Mouse (Mus musculus) liver (tissue): ENCODE results near the gene Hist1h2bf.
A peak's percentile ranks its signal among the peaks of the same experiment; 100 is the strongest.
"Not testable (repeated sequence)": the region's sequence is repeated elsewhere in the genome, so short reads cannot be mapped to it uniquely, and the experiment has no call there.

Experiments
- DNase-seq: peaks from one replicate; pipeline ENCODE4 v3.0.0-alpha.2; 2020; ENCODE audit warnings: mixed read lengths

Gene Hist1h2bf

GRCm38 (mm10) chr13:23542225-23542980, 31.6 kb downstream of the Hist1h2bf start:
- DNase-seq = not testable (repeated sequence)

GRCm38 (mm10) chr13:23541497-23541896, 32.5 kb downstream of the Hist1h2bf start:
- no peak for DNase-seq

- not testable (repeated sequence) for DNase-seq
These were observed 34.2 kb downstream of the Hist1h2bf start for GRCm38 (mm10) chr13:23539821-23540220.

DNA sequence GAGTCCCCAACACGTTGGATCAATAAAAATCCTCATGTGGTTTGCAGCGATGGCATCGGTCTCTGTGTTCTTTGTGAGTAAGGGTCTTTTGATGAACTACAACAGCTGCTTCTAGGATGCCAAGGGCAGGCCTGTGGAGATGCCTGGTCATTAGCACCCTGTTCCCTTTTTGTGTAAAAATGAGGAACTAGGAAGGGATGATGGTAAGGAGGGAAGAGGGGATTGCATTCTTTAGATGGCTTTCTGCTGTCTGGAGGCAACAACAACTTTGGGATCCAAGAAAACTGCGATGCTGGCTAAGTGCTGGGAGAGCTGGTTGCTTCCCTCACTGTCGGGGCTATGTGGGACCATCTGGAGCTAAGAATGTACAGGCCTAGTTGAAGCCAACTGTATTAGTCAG, 35.7 kb downstream of the Hist1h2bf start:
- DNase-seq = no peak

GRCm38 (mm10) chr13:23537006-23537710, 36.8 kb downstream of the Hist1h2bf start:
- DNase-seq = no peak

- no peak for DNase-seq
These were observed 37.7 kb downstream of the Hist1h2bf start for GRCm38 (mm10) chr13:23536076-23536822.

DNA sequence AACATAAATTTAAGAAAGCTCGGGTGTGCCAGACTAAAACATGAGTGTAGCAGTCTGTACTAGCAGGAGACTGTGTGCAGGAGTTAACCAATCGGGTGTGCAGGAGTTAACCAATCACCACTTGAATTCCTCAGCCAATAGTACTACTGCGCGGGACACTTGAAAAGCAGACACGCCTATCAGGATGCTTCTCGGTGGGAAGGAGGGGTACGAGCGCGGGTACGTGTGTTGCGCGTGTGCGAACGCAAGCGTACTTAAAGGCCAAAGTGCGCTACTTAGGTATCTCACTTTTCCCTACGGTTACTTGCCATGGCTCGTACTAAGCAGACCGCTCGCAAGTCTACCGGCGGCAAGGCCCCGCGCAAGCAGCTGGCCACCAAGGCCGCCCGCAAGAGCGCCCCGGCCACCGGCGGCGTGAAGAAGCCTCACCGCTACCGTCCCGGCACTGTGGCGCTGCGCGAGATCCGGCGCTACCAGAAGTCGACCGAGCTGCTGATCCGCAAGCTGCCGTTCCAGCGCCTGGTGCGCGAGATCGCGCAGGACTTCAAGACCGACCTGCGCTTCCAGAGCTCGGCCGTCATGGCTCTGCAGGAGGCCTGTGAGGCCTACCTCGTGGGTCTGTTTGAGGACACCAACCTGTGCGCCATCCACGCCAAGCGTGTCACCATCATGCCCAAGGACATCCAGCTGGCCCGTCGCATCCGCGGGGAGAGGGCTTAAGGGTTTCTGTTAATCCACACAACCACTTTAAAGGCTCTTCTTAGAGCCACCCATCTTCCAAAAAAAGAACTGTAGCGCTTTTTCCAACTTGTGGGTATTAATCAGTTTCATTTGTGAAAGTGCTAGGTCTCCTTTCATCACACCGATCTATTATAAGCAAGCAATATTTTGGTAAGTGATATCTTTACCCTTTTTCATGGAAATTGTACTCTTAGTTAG, 38.6 kb downstream of the Hist1h2bf start, which contains the start of gene Hist1h3g:
Gene Hist1h3g, plus strand, starts transcription at position 286 of the 939 bp plus-strand sequence.
- peak; percentile 93 for DNase-seq

DNA sequence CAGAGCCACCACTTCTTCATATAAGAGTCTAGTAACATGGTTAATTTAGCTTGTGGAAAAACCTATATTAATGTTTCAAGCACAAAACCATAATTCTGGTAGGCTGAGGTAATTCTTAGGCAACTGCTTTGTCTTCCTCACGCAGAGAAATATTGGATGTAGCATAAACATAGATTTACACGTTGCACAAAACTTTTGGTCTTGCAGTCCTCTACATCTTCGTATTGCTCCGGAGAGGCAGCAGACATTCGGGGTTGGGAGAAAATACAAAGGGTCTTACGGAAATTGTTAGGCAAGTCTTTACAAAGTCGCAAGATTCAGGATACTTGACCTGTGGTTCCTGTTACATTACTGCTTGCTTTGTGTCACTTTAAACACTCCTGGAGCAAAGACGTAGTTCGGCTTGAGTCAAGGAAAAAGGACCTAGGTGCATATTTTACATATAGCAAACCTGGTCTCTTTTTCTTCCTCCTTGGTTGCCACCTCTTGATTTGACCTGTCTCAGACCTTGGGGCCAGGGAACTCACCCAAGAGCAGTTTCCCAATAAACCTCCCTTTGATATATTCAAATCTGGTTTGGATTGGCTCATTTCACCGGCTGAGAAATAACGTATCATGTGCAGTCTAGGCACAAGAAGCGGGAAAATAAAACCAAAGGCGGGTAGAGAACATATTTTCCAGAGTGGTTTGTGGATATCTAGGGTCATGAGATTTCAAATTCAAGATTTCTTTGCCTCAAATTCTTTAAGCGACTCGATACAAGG, 39.4 kb downstream of the Hist1h2bf start:
- DNase-seq = peak; percentile 54

GRCm38 (mm10) chr13:23533560-23534367, 40.2 kb downstream of the Hist1h2bf start, which contains the start of gene Hist1h2af:
Gene Hist1h2af, plus strand, starts transcription at chr13:23533906.
- DNase-seq = peak; percentile 87

GRCm38 (mm10) chr13:23532262-23533075, 41.5 kb downstream of the Hist1h2bf start:
- DNase-seq = peak; percentile 53

DNA sequence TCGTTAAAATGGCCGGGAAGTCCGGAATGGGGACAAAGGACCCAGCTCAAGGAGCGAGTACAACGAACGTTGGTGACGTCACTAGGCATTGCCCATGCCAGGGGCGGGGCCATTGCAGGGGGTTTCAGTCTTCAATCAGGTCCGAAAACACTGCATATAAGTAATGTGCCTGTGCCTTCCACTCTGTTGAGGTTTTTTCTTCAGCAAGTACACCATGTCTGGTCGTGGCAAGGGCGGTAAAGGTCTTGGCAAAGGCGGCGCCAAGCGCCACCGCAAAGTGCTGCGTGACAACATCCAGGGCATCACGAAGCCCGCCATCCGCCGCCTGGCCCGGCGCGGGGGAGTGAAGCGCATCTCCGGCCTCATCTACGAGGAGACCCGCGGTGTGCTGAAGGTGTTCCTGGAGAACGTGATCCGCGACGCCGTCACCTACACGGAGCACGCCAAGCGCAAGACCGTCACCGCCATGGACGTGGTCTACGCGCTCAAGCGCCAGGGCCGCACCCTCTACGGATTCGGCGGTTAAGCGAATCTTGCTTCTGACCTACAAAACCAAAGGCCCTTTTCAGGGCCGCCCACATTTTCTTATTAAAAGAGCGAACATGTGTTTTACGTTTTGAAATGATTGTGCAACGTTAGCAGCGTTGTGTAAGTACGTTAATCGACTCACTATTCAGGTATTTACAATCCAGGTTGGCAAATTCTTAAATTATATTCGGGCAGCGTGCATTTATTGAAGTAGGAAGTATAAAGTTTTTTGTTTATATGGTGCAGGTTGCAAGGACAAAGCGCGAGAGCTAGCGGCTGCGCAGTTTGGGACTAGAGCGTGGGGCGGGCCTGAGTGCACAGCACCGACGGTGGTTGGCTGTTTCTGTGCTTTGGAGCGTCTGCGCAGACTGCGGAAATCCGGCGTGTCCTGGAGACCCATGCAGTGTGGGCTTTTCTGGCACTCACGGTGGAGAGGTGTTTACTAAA, 42.8 kb downstream of the Hist1h2bf start, which contains the start of gene Hist1h4h:
Gene Hist1h4h, plus strand, starts transcription at position 150 of the 975 bp plus-strand sequence.
- peak; percentile 96 for DNase-seq

DNA sequence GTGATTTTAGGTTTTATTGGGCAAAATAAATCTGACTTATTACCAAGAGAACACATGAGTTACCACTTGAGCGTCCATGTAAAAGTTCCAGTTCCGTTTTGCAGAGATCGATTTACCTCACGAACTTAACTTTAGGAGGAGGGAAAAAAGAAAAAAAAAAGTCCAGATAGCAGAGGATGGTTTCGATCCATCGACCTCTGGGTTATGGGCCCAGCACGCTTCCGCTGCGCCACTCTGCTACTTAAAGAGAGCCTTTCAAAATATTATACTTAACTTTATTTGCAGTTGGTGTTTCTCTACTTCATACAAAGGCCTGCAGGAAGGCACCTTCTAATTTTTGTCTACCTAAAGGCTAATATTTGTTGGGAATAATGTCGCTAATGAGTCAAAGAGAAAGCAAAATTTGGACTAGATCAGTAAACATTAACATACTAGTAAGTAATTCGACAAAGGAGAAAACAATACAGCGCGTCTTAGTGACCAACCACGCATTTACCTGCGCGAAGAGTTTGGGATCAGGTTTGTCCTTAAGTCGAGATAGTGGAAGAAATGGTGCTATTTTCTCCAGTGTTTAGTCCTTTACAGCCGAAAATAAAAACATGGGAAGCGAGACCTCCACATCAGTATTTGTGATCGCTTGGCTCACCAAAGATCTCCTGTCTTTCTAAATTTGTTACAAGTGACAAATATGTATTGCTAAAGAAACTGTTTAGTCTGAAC, 43.7 kb downstream of the Hist1h2bf start:
- peak; percentile 75 for DNase-seq

DNA sequence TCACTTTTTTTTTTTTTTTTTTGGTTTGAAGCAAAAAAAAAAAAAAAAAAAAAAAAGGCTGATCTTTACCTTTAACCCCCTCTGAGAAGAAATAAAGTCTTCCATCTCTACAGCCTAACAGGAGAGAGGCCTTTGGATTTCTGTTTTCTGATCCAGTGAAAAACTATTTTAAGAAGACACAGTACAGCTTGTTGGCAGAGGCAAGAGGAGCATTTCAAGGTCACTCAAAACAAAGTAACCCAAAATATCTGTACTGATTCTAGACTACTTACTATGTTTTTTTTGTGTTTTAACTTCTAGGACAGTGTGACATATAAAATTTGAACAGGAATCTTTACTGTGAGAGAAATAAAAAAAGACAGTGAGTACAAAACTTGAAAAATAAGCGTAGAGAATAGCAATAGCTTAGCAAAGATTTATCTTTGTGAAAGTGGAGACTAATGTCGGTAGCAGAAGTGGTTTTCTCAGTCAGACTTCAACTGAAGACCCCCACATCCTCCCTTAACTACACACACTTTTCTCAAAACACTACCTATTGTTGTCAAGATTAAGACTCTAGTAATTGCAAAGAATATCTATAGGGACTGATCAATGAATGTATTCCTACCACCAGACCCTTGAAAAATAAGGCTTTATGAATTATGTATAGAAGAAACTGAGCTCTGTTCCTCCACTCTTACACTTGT, 44.4 kb downstream of the Hist1h2bf start:
- DNase-seq = no peak

GRCm38 (mm10) chr13:23529005-23529404, 45.0 kb downstream of the Hist1h2bf start:
- DNase-seq = no peak

- peak; percentile 90 for DNase-seq
These were observed 47.7 kb downstream of the Hist1h2bf start for GRCm38 (mm10) chr13:23526312-23526711.

- DNase-seq = no peak
These were observed 48.1 kb downstream of the Hist1h2bf start for GRCm38 (mm10) chr13:23525901-23526300.

DNA sequence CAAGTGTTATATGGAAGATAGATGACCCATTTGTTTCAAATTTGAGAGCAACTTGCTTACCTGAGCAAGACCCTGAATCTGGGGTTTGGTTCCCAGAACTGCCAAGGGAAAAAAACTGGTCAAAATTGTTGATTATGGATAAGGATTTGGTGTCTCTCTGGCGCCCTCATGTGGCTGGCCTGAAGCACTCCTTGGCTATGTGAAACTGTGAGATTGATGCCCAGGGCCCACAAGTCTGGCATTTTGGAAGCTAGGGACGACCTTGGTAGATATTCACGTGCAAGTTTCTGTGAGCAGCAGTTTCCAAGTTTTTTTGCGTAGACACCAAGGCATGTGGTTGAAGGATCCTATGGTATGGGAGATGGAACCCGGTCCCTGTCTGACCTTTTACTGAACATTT, 49.3 kb downstream of the Hist1h2bf start:
- DNase-seq = peak; percentile 90
